Mouse (Mus musculus) kidney, postnatal 0 days (tissue): ENCODE results near the gene Uvrag. TPM values are rescaled to one million over a fixed set of nuclear protein-coding genes. Genes with fewer than 3 reads are reported as not detected.

Experiments
- ATAC-seq: fragments of 200-750 bp; cut with Nextera tagmentation; replicated peaks from 2 replicates; pipeline ENCODE4 v1.8.0; 2017; ENCODE audit warnings: low read depth, moderate number of reproducible peaks, moderate TSS enrichment, moderate library complexity; ENCODE audit not compliant: low FRiP score
- DNase-seq: peaks from one replicate; pipeline ENCODE4 v3.0.0-alpha.2; 2016; ENCODE audit warnings: low spot score
- H3K27ac ChIP-seq: fragments of 300-500 bp; sonication (generic); 2 replicates; pipeline ENCODE4 v1.5.1; 2014; ENCODE audit warnings: mild to moderate bottlenecking
- H3K27me3 ChIP-seq: fragments of 300-500 bp; sonication (generic); 2 replicates; pipeline ENCODE4 v1.6.1; 2014; ENCODE audit warnings: low read length, mixed read lengths; ENCODE audit not compliant: insufficient read depth
- H3K36me3 ChIP-seq: fragments of 300-500 bp; sonication (generic); 2 replicates; pipeline ENCODE4 v1.6.1; 2014; ENCODE audit warnings: low read length, mixed read lengths; ENCODE audit not compliant: insufficient read depth
- H3K4me1 ChIP-seq: fragments of 300-500 bp; sonication (generic); replicated peaks from 2 replicates; pipeline ENCODE4 v1.6.1; 2014; ENCODE audit warnings: antibody characterized with exemption, low read length, mixed read lengths; ENCODE audit not compliant: insufficient read depth
- H3K4me2 ChIP-seq: fragments of 300-500 bp; sonication (generic); 2 replicates; pipeline ENCODE4 v1.6.1; 2014; ENCODE audit warnings: mild to moderate bottlenecking, low read length, moderate library complexity, mixed read lengths
- H3K4me3 ChIP-seq: fragments of 300-500 bp; sonication (generic); replicated peaks from 2 replicates; pipeline ENCODE4 v1.5.1; 2014; ENCODE audit warnings: low read depth, low read length
- H3K9ac ChIP-seq: fragments of 300-500 bp; sonication (generic); 2 replicates; pipeline ENCODE4 v1.6.1; 2014; ENCODE audit warnings: low read depth, low read length
- H3K9me3 ChIP-seq: fragments of 300-500 bp; sonication (generic); replicated peaks from 2 replicates; pipeline ENCODE4 v1.6.1; 2016; ENCODE audit warnings: low read length, inconsistent platforms, mixed read lengths
- CTCF ChIP-seq: IDR thresholded peaks from 2 replicates; pipeline ENCODE4 v1.5.1; 2016; ENCODE audit warnings: antibody characterized with exemption, low read depth, mild to moderate bottlenecking, moderate library complexity
- WGBS: fragments of 180-500 bp; shearing (Covaris S2); extraction: QIAGEN DNeasy Blood & Tissue Kit; methylation state at CpG from one replicate; pipeline ENCODE4 v1.1.7; 2014; 5-methylcytosine and 5-hydroxymethylcytosine counted together
- polyA plus RNA-seq: library from polyadenylated mRNA; unstranded; fragments of >200 nt; fragmentation: Nextera tagmentation; extraction: Ambion mirVana; gene quantifications from 2 replicates; pipeline ENCODE4 v1.2.1, GENCODE M21; 2015

Uvrag gene
- polyA plus RNA-seq, 1 experiment from 2014 or later: 19.0 TPM

GRCm38 (mm10) chr7:98962074-98962473 is 178.9 kb downstream of the Uvrag start:
- H3K36me3 ChIP-seq: no peaks in the 10 kb centered on the region
- H3K27ac ChIP-seq: no peak overlapping the region
- no peak for ATAC-seq

DNA sequence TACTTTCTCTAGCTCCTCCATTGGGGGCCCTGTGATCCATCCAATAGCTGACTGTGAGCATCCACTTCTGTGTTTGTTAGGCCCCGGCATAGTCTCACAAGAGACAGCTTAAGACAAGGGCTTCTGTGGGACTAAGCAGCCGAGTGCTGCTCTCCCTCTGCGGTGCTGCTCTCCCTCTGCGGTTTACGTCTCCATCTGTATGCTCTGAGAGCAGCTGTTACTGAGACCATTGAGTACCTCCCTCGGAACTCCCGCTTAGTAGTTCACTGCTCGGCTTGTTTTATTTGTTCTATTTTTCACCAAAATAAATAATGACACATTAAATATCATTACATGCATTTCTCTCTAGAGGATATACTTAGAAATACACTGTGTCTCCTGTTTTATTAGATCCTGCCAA is 180.7 kb downstream of the Uvrag start:
- H3K27me3 ChIP-seq: no peaks in the 10 kb centered on the region
- no peak overlapping the region for H3K4me3 ChIP-seq
- H3K9me3 ChIP-seq: no peaks in the 10 kb centered on the region
- H3K27ac ChIP-seq: no peak overlapping the region
- H3K36me3 ChIP-seq: no peaks in the 10 kb centered on the region
- H3K4me1 ChIP-seq: no peaks in the 10 kb centered on the region
- ATAC-seq: no peak
- no peak for TF ChIP-seq CTCF
- no peak overlapping the region for H3K9ac ChIP-seq
- no peak overlapping the region for H3K4me2 ChIP-seq
- 84% methylated on average over 8 of the region's 8 CpGs for WGBS
- DNase-seq: no peak

More at GRCm38 (mm10) chr7:98962074-98962473, 178.9 kb downstream of the Uvrag start:
- Histone ChIP-seq H3K4me2 (no peak overlapping the region), H3K9ac (no peak overlapping the region), H3K4me1 (no peaks in the 10 kb centered on the region), H3K27me3 (no peaks in the 10 kb centered on the region), H3K4me3 (no peak overlapping the region), H3K9me3 (no peaks in the 10 kb centered on the region)
- 47% methylated on average over 11 of the region's 11 CpGs for WGBS
- no peak for DNase-seq
- TF ChIP-seq CTCF: no peak

DNA sequence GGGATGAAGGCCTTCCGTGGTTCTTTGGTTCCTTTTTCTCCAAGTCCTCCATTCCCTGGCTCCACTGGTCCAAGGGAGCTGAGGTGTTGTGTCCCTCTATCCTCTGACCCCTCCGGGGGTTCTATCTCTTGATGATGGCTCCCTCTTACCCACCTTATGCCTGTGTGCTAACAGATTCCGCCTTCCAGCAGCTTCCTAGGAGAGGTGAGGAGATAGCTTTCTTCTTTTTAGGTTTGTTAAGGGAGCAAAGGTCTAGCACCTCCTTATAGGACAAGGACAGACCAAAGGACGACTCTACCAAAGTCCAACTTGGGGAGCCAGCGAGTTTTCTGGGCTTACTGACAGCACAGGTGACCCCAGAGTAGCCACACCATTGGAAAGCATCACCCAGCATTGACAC is 181.7 kb downstream of the Uvrag start:
- DNase-seq: no peak

GRCm38 (mm10) chr7:98958172-98958571 is 182.8 kb downstream of the Uvrag start:
- DNase-seq (no peak), ATAC-seq (no peak)
- no peak overlapping the region for H3K4me3 ChIP-seq
- TF ChIP-seq CTCF: no peak
- H3K36me3 ChIP-seq: no peaks in the 10 kb centered on the region
- no peaks in the 10 kb centered on the region for H3K27me3 ChIP-seq
- H3K4me2 ChIP-seq: no peak overlapping the region
- H3K9me3 ChIP-seq: no peaks in the 10 kb centered on the region
- 23% methylated on average over 11 of the region's 11 CpGs for WGBS
- H3K4me1 ChIP-seq: no peaks in the 10 kb centered on the region
- H3K27ac ChIP-seq: no peak overlapping the region
- H3K9ac ChIP-seq: no peak overlapping the region

More for the DNA sequence above, 181.7 kb downstream of the Uvrag start:
- Histone ChIP-seq H3K36me3 (no peaks in the 10 kb centered on the region), H3K4me2 (no peak overlapping the region), H3K4me1 (no peaks in the 10 kb centered on the region), H3K9me3 (no peaks in the 10 kb centered on the region), H3K4me3 (no peak overlapping the region), H3K27ac (no peak overlapping the region), H3K9ac (no peak overlapping the region), H3K27me3 (no peaks in the 10 kb centered on the region)
- TF ChIP-seq CTCF: no peak
- ATAC-seq: no peak
- WGBS: 88% methylated on average over 5 of the region's 5 CpGs

DNA sequence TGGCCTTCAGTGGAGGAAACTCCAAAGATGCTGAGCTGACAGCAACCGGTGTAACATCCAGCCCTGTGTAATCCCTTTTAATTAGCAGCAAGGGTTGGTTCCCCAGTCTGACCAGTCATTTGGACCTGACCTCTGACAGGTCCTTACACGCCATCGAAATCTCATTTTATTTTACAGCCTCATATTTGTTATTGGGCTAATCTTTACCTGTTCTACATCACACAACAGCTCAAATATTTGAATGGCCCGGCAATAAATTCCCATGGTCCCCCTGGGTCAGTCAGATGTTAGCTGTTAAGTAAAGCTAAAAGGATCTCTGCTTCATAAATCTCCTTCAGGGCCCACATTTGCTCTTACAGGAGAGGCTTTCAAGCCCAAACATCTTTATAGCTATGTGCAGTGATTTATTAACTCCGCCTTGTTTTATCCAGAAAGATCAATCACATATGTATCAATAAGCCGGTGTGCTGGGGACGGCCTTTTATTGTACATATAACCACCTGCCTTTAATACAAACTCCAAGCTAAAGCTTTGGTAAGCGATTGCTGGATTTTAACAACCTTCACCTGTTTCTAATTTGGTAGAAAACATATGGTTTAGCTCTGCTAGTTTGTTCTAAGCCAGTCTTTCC is 183.7 kb downstream of the Uvrag start:
- TF ChIP-seq CTCF: no peak
- 50% methylated on average over 8 of the region's 8 CpGs for WGBS
- no peak for DNase-seq
- H3K4me2 ChIP-seq: no peak overlapping the region
- no peaks in the 10 kb centered on the region for H3K9me3 ChIP-seq
- no peaks in the 10 kb centered on the region for H3K36me3 ChIP-seq
- no peak overlapping the region for H3K27ac ChIP-seq
- ATAC-seq: no peak
- H3K4me3 ChIP-seq: no peak overlapping the region
- no peak overlapping the region for H3K9ac ChIP-seq
- no peaks in the 10 kb centered on the region for H3K27me3 ChIP-seq
- no peaks in the 10 kb centered on the region for H3K4me1 ChIP-seq

GRCm38 (mm10) chr7:98956609-98957008 is 184.3 kb downstream of the Uvrag start:
- Histone ChIP-seq H3K27me3 (no peaks in the 10 kb centered on the region), H3K36me3 (no peaks in the 10 kb centered on the region), H3K9me3 (no peaks in the 10 kb centered on the region), H3K27ac (no peak overlapping the region), H3K4me1 (no peaks in the 10 kb centered on the region), H3K4me3 (no peak overlapping the region), H3K4me2 (no peak overlapping the region), H3K9ac (no peak overlapping the region)
- TF ChIP-seq CTCF: no peak
- DNase-seq: no peak
- WGBS: 20% methylated on average over 1 of the region's 1 CpGs
- no peak for ATAC-seq

DNA sequence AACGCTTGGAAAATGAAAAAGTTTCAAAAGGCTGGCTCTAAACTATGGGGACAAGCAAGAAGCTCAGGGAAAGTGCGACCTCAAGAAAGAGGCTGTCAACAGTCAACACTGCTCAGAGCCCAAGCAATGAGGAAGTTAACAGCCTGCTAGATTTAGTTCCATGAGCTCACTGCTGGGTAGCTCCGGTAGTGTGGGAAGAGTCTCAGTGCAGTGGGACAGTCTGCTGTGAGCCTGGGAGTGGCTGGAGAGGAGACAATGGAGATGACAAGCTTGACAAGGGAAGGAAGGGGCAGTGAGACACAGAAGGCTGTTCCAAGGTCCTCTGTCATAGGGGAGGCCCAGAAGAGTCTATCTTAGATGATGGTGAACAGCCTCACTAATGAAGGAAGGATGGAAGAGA is 187.3 kb downstream of the Uvrag start:
- DNase-seq (no peak), ATAC-seq (no peak)
- Histone ChIP-seq H3K36me3 (no peaks in the 10 kb centered on the region), H3K4me2 (no peak overlapping the region), H3K4me1 (no peaks in the 10 kb centered on the region), H3K9me3 (no peaks in the 10 kb centered on the region), H3K4me3 (no peak overlapping the region), H3K27me3 (no peaks in the 10 kb centered on the region), H3K27ac (no peak overlapping the region), H3K9ac (no peak overlapping the region)
- no peak for TF ChIP-seq CTCF
- 84% methylated on average over 3 of the region's 3 CpGs for WGBS
